In the genomic region with DNA sequence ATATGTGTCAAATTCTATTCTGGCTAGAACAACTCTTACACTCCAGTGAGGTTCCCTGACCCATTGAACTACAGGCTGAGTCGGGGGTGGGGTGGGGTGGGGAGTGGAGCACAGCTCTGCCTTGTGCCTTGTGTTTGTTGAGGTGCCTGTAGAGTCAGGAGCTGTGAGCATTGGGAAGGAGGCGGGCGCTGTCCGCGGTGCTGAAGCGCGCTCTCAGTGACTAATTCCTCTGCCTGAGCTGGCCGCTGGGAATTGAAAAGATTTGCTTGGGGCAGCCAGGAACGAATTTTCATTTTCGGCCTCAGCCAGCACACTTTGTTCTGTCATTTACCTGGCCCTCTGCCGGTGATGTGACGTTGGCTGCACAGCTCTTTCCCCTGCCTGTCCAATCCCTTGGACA, we compare ENCODE assay signal across 10 mouse cellular contexts. TPM values are rescaled to one million over a fixed set of nuclear protein-coding genes. Genes with fewer than 3 reads are reported as not detected.
DNase-seq lines count a peak whose midpoint lies in the region; ATAC-seq and TF ChIP-seq lines count a peak whose summit lies in the region.
"Had no signal": no experiment of that assay in that cellular context is flagged by ENCODE, and none has a peak within 500 bp of the region (broad histone marks: within the 10 kb centered on the region; RNA-seq: fewer than 3 reads in every experiment).

No protein-coding gene starts in this region.

- no peaks in the 10 kb centered on the region for H3K9me3 ChIP-seq in embryonic facial prominence, embryonic 14.5 days (ENCODE audit: control insufficient read depth, low read length)
- H3K9me3 ChIP-seq: midbrain, embryonic 12.5 days had no signal

- DNase-seq in layer of hippocampus, postnatal 10 days (ENCODE audit: low spot score in 2 of 2), result peak; percentile 67 to 74
- no peak for DNase-seq in layer of hippocampus, adult 9-10 months (ENCODE audit: low spot score)
- DNase-seq in ZHBTc4 (ENCODE audit: low read depth, low spot score), result peak; percentile 84
- DNase-seq in embryonic facial prominence, embryonic 14.5 days (ENCODE audit: low spot score), result peak; percentile 85
- DNase-seq in induced T-regulatory cell, adult 2 months (ENCODE audit: low read depth), result peak; percentile 59
- DNase-seq in lung, adult 2 months, result peak; percentile 70
- DNase-seq in retina, postnatal 1 day, result peak; percentile 84

- H3K36me3 ChIP-seq in embryonic facial prominence, embryonic 14.5 days (ENCODE audit: control insufficient read depth, insufficient read depth, low read length), result no peaks in the 10 kb centered on the region
- H3K36me3 ChIP-seq: midbrain, embryonic 12.5 days had no signal

- TF ChIP-seq POLR2A in lung, adult 2 months (IDR thresholded peaks at IDR 0.05; ENCODE audit: borderline replicate concordance, extremely low read depth, low read depth, low read length), result no peak

- no peak overlapping the region for H3K9ac ChIP-seq in embryonic facial prominence, embryonic 14.5 days (ENCODE audit: low read depth, low read length)
- H3K9ac ChIP-seq: midbrain, embryonic 12.5 days had no signal

- 0 out of 2 replicates have a peak, but pooled peaks have one; percentile 58 for ATAC-seq in embryonic facial prominence, embryonic 14.5 days (ENCODE audit: low read depth)
- no peak for ATAC-seq in monocyte, adult 5-6 weeks (replicated peaks; ENCODE audit: insufficient number of reproducible peaks, low FRiP score, low TSS enrichment, poor library complexity, severe bottlenecking)

- no peak for TF ChIP-seq CTCF in lung, adult 2 months (IDR thresholded peaks at IDR 0.05; ENCODE audit: insufficient read depth, low read length)

- H3K27me3 ChIP-seq in embryonic facial prominence, embryonic 14.5 days (replicated peaks; ENCODE audit: control insufficient read depth, insufficient read depth, low read length), result no peaks in the 10 kb centered on the region; the same call in 1 of the 2 replicates

- H3K4me2 ChIP-seq in embryonic facial prominence, embryonic 14.5 days (ENCODE audit: low read depth, low read length), result no peak overlapping the region
- H3K4me2 ChIP-seq: midbrain, embryonic 12.5 days had no signal

- 5% methylated on average over 11 of the region's 12 CpGs for WGBS in embryonic facial prominence, embryonic 14.5 days
- 5% methylated on average over 12 of the region's 12 CpGs for WGBS in lung, adult 2 months

- H3K4me3 ChIP-seq in embryonic facial prominence, embryonic 14.5 days (ENCODE audit: low read depth, low read length), result no peak overlapping the region
- H3K4me3 ChIP-seq in lung, adult 2 months (replicated peaks; ENCODE audit: extremely low read depth, low read depth, low read length), result no peak overlapping the region
- H3K4me3 ChIP-seq: erythroblast, embryonic 14.5 days; midbrain, embryonic 12.5 days had no signal

- H3K27ac ChIP-seq in embryonic facial prominence, embryonic 14.5 days (replicated peaks; ENCODE audit: low read depth, low read length), result no peak overlapping the region
- H3K27ac ChIP-seq: midbrain, embryonic 12.5 days had no signal

- no peaks in the 10 kb centered on the region for H3K4me1 ChIP-seq in embryonic facial prominence, embryonic 14.5 days (ENCODE audit: control insufficient read depth, insufficient read depth, low read length)
- H3K4me1 ChIP-seq in lung, adult 2 months (ENCODE audit: control insufficient read depth, insufficient read depth, low read length), result no peaks in the 10 kb centered on the region; the same call in 1 of the 2 replicates

RNA-seq across cellular contexts. Expression of a gene that starts 25.7 kb away (rescaled TPM):
- total RNA-seq in layer of hippocampus, postnatal 10 days (2021), result 10 to 100 TPM; 24.9 to 25.9 TPM
- polyA plus RNA-seq in embryonic facial prominence, embryonic 14.5 days (2014; fragmentation: Nextera tagmentation; extraction: Ambion mirVana), result 4.6 and 4.8 TPM in 2 replicates
- 12.3 and 14.1 TPM in 2 replicates for polyA plus RNA-seq in lung, adult 2 months (2012; rRNA removed)
- 1.4 to 6.8 TPM (median 4.0 TPM) in 3 replicates for total RNA-seq in monocyte, adult 5-6 weeks (2017)
